Mouse (Mus musculus) embryonic fibroblast, embryonic 13.5 days (primary cell): Measurements from ENCODE around the gene Ick.

Source experiments
- CTCF ChIP-seq: IDR thresholded peaks from 2 replicates; pipeline ENCODE4 v1.5.1; 2011; ENCODE audit warnings: mild to moderate bottlenecking, control low read depth, low read length, moderate library complexity, borderline replicate concordance; ENCODE audit not compliant: insufficient read depth
- POLR2A ChIP-seq: IDR thresholded peaks from 2 replicates; pipeline ENCODE4 v1.6.1; 2011; ENCODE audit warnings: low read depth, mild to moderate bottlenecking, control low read depth, low read length, moderate library complexity

DNA sequence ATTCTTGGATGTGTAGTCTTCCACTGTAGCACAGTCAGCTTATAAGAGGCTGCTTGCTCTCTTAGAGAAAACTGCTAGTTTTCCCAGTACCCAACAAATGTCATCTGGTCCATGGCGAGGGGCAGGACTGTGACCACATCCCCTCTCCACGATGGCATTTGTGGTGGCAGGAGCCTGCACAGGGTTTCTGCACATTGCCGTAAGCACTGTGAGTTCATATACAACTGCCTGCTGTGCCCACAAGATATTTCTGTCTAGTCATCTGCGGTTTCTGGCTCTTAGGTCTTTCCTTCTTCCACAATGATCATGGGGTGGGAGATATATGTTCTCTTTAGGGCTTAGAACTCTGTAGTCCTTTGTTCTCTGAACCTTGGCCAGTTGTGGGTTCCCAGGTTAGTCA lies 37.4 kb upstream of the Ick start:
- TF ChIP-seq CTCF: no peak
- no peak for TF ChIP-seq POLR2A
